32 mouse cellular contexts compared by ENCODE assay signal in genomic region chr4:48552486-48553064, GRCm38 (mm10). TPM values are rescaled to one million over a fixed set of nuclear protein-coding genes. Genes with fewer than 3 reads are reported as not detected.
DNase-seq lines count a peak whose midpoint lies in the region; ATAC-seq and TF ChIP-seq lines count a peak whose summit lies in the region.
"Had no signal": no experiment of that assay in that cellular context is flagged by ENCODE, and none has a peak within 500 bp of the region (broad histone marks: within the 10 kb centered on the region; RNA-seq: fewer than 3 reads in every experiment).

No protein-coding gene starts in this region.

- H3K36me3 ChIP-seq in lung, postnatal 0 days (ENCODE audit: insufficient read depth, low read length): no peaks in the 10 kb centered on the region
- H3K36me3 ChIP-seq in forebrain, embryonic 15.5 days: peaks cover 23% of the 10 kb centered on the region
- H3K36me3 ChIP-seq: G1E; liver, embryonic 15.5 days had no signal

- no peaks in the 10 kb centered on the region for H3K4me1 ChIP-seq in lung, postnatal 0 days (ENCODE audit: insufficient read depth, low read depth, low read length)
- peaks cover 30% of the 10 kb centered on the region for H3K4me1 ChIP-seq in forebrain, embryonic 15.5 days
- H3K4me1 ChIP-seq: intestine, embryonic 15.5 days; liver, embryonic 15.5 days had no signal

- no peak overlapping the region for H3K4me2 ChIP-seq in lung, postnatal 0 days (replicated peaks; ENCODE audit: low read depth, low read length)
- H3K4me2 ChIP-seq in forebrain, embryonic 15.5 days (replicated peaks): no peak overlapping the region
- H3K4me2 ChIP-seq: embryonic facial prominence, embryonic 15.5 days; forebrain, embryonic 12.5 days; heart, embryonic 15.5 days; hindbrain, embryonic 12.5 days; intestine, embryonic 15.5 days; limb, embryonic 12.5 days; liver, embryonic 15.5 days; lung, embryonic 14.5 days; neural tube, embryonic 15.5 days had no signal

- H3K9me3 ChIP-seq in lung, postnatal 0 days (ENCODE audit: low read length): no peaks in the 10 kb centered on the region
- no peaks in the 10 kb centered on the region for H3K9me3 ChIP-seq in forebrain, embryonic 15.5 days
- H3K9me3 ChIP-seq: embryonic facial prominence, embryonic 10.5 days; embryonic facial prominence, embryonic 15.5 days; forebrain, embryonic 12.5 days; heart, embryonic 15.5 days; hindbrain, embryonic 12.5 days; intestine, embryonic 15.5 days; limb, embryonic 12.5 days; liver, embryonic 15.5 days; neural tube, embryonic 15.5 days had no signal

- TF ChIP-seq CTCF in lung, postnatal 0 days (IDR thresholded peaks at IDR 0.05): no peak

- no peak for TF ChIP-seq EP300 in lung, postnatal 0 days (IDR thresholded peaks at IDR 0.05)

- no peak overlapping the region for H3K4me3 ChIP-seq in lung, postnatal 0 days (ENCODE audit: low read depth, low read length)
- H3K4me3 ChIP-seq in forebrain, embryonic 15.5 days: no peak overlapping the region
- H3K4me3 ChIP-seq: embryonic facial prominence, embryonic 10.5 days; embryonic facial prominence, embryonic 15.5 days; forebrain, embryonic 12.5 days; heart, embryonic 15.5 days; hindbrain, embryonic 12.5 days; intestine, embryonic 15.5 days; limb, embryonic 12.5 days; liver, embryonic 15.5 days; neural tube, embryonic 15.5 days had no signal

- no peak for ATAC-seq in lung, postnatal 0 days
- ATAC-seq in megakaryocyte progenitor cell, adult 5-6 weeks (replicated peaks; ENCODE audit: poor library complexity): peak; percentile 63
- no peak for ATAC-seq in forebrain, embryonic 15.5 days (replicated peaks)
- ATAC-seq: CD4-positive, CD25-positive, alpha-beta regulatory T cell, adult 4 months; hindbrain, postnatal 0 days; intestine, embryonic 15.5 days had no signal

- 84% methylated on average over 27 of the region's 27 CpGs for WGBS in lung, postnatal 0 days
- whole genome bisulfite sequencing in forebrain, embryonic 15.5 days: 85% methylated on average over 27 of the region's 27 CpGs

- DNase-seq in lung, postnatal 0 days (ENCODE audit: low spot score): peak; percentile 25
- DNase-seq in lung, postnatal 36 days: no peak
- DNase-seq in ES-CJ7 (ENCODE audit: low read depth, low spot score) (peak; percentile 49), ZHBTc4 (ENCODE audit: low read depth, low spot score) (peak; percentile 69)
- no peak for DNase-seq in heart, postnatal 4 days
- DNase-seq: adrenal gland, postnatal 36 days; cerebellum, adult 2 months; cerebellum, postnatal 14 days; gastrocnemius, postnatal 36 days; kidney, adult 2 months; kidney, postnatal 36 days; lung, embryonic 14.5 days; midbrain, embryonic 14.5 days; retina, postnatal 1 day; thymus, adult 2 months; thymus, postnatal 4 days had no signal

- H3K27me3 ChIP-seq in lung, postnatal 0 days (replicated peaks; ENCODE audit: insufficient read depth, low read length): no peaks in the 10 kb centered on the region
- H3K27me3 ChIP-seq in forebrain, embryonic 15.5 days: no peaks in the 10 kb centered on the region
- H3K27me3 ChIP-seq: embryonic facial prominence, embryonic 15.5 days; forebrain, embryonic 12.5 days; heart, embryonic 15.5 days; hindbrain, embryonic 12.5 days; intestine, embryonic 15.5 days; liver, embryonic 15.5 days; neural tube, embryonic 15.5 days had no signal

- no peak overlapping the region for H3K27ac ChIP-seq in lung, postnatal 0 days (ENCODE audit: low read length)
- H3K27ac ChIP-seq in forebrain, embryonic 15.5 days (replicated peaks): no peak overlapping the region
- H3K27ac ChIP-seq: embryonic facial prominence, embryonic 10.5 days; embryonic facial prominence, embryonic 15.5 days; forebrain, embryonic 12.5 days; heart, embryonic 15.5 days; hindbrain, embryonic 12.5 days; hindbrain, postnatal 0 days; intestine, embryonic 15.5 days; limb, embryonic 12.5 days; liver, embryonic 15.5 days; neural tube, embryonic 15.5 days had no signal

- no peak overlapping the region for H3K9ac ChIP-seq in lung, postnatal 0 days (replicated peaks; ENCODE audit: low read depth)
- no peak overlapping the region for H3K9ac ChIP-seq in forebrain, embryonic 15.5 days (replicated peaks)
- H3K9ac ChIP-seq: embryonic facial prominence, embryonic 15.5 days; forebrain, embryonic 12.5 days; heart, embryonic 15.5 days; hindbrain, embryonic 12.5 days; intestine, embryonic 15.5 days; limb, embryonic 12.5 days; liver, embryonic 15.5 days; lung, embryonic 14.5 days; neural tube, embryonic 15.5 days had no signal

RNA-seq across cellular contexts. Expression of gene Msantd3, which starts 12.8 kb away (rescaled TPM):
- polyA plus RNA-seq in lung, postnatal 0 days (2015; fragmentation: Nextera tagmentation; extraction: Ambion mirVana): 12.2 and 13.1 TPM in 2 replicates
- 55.1 and 62.9 TPM in 2 replicates for total RNA-seq in megakaryocyte progenitor cell, adult 5-6 weeks (2015)
- total RNA-seq in megakaryocyte progenitor cell, adult 5-6 weeks (2017): 59.6 and 68.9 TPM in 2 replicates
- 43.9 and 45.2 TPM in 2 replicates for polyA plus RNA-seq in forebrain, embryonic 15.5 days (2015; fragmentation: Nextera tagmentation; extraction: Ambion mirVana)
- 10 to 100 TPM; 35.6 to 38.4 TPM for total RNA-seq in heart, postnatal 4 days (2021)
- polyA plus RNA-seq: CD4-positive, CD25-positive, alpha-beta regulatory T cell, adult 4 months; G1E had no signal

RNA-seq across cellular contexts. Expression of gene Tmeff1, which starts 32.4 kb away (rescaled TPM):
- 29.4 and 36.5 TPM in 2 replicates for polyA plus RNA-seq in lung, postnatal 0 days (2015; fragmentation: Nextera tagmentation; extraction: Ambion mirVana)
- 0.20 TPM in 1 of 2 replicates, not detected in the other for total RNA-seq in megakaryocyte progenitor cell, adult 5-6 weeks (2015)
- 0.12 and 0.91 TPM in 2 replicates for total RNA-seq in megakaryocyte progenitor cell, adult 5-6 weeks (2017)
- polyA plus RNA-seq in forebrain, embryonic 15.5 days (2015; fragmentation: Nextera tagmentation; extraction: Ambion mirVana): 228 and 241 TPM in 2 replicates
- total RNA-seq in heart, postnatal 4 days (2021): 10 to 100 TPM; 26.0 to 28.9 TPM
- total RNA-seq: G1E; megakaryocyte-erythroid progenitor cell, adult 5-6 weeks had no signal
- polyA plus RNA-seq: G1E; liver, adult 2 months had no signal

Comparison
In these comparisons a context has a peak if more than half of its experiments do, and no peak if none do; other contexts are left out.
1. DNase-seq: peak in lung, postnatal 0 days (single experiment), ES-CJ7 (single experiment) and ZHBTc4 (single experiment); none in lung, postnatal 36 days (single experiment) and heart, postnatal 4 days (single experiment).
2. RNA of gene Tmeff1, which starts 32.4 kb away (total RNA-seq): 26.0 to 28.9 TPM in heart, postnatal 4 days; 0.12 to 0.91 TPM in megakaryocyte progenitor cell, adult 5-6 weeks; every median in the first group is over 10 times any median in the second.